Mouse (Mus musculus) liver, embryonic 13.5 days (tissue): ENCODE data around the gene Nsl1. TPM values are rescaled to one million over a fixed set of nuclear protein-coding genes. Genes with fewer than 3 reads are reported as not detected.

ENCODE experiments used
- ATAC-seq: fragments of 200-750 bp; cut with Nextera tagmentation; 2 replicates; pipeline ENCODE4 v1.8.0; 2017; ENCODE audit warnings: low read depth, mild to moderate bottlenecking, moderate number of reproducible peaks, moderate library complexity
- DNase-seq: peaks from one replicate; pipeline ENCODE4 v3.0.0; 2022
- H3K27ac ChIP-seq: fragments of 300-500 bp; sonication (generic); 2 replicates; pipeline ENCODE4 v1.5.1; 2015; ENCODE audit warnings: moderate library complexity, mild to moderate bottlenecking, inconsistent platforms
- H3K27me3 ChIP-seq: fragments of 300-500 bp; sonication (generic); 2 replicates; pipeline ENCODE4 v1.6.1; 2015; ENCODE audit warnings: mild to moderate bottlenecking, inconsistent platforms
- H3K36me3 ChIP-seq: fragments of 300-500 bp; sonication (generic); 2 replicates; pipeline ENCODE4 v1.6.1; 2015; ENCODE audit warnings: mild to moderate bottlenecking, inconsistent platforms
- H3K4me1 ChIP-seq: fragments of 300-500 bp; sonication (generic); replicated peaks from 2 replicates; pipeline ENCODE4 v1.6.1; 2015; ENCODE audit warnings: inconsistent platforms
- H3K4me2 ChIP-seq: fragments of 300-500 bp; sonication (generic); 2 replicates; pipeline ENCODE4 v1.6.1; 2015; ENCODE audit warnings: inconsistent platforms, mild to moderate bottlenecking, moderate library complexity
- H3K4me3 ChIP-seq: fragments of 300-500 bp; sonication (generic); replicated peaks from 2 replicates; pipeline ENCODE4 v1.5.1; 2015; ENCODE audit warnings: mild to moderate bottlenecking, inconsistent platforms
- H3K9ac ChIP-seq: fragments of 300-500 bp; sonication (generic); 2 replicates; pipeline ENCODE4 v1.6.1; 2015; ENCODE audit warnings: mild to moderate bottlenecking, inconsistent platforms
- H3K9me3 ChIP-seq: fragments of 300-500 bp; sonication (generic); replicated peaks from 2 replicates; pipeline ENCODE4 v1.6.1; 2016; ENCODE audit warnings: inconsistent platforms
- WGBS: fragments of 180-500 bp; shearing (Covaris S2); methylation state at CpG from one replicate; pipeline ENCODE4 v1.1.7; 2015; ENCODE audit not compliant: insufficient replicate concordance; 5-methylcytosine and 5-hydroxymethylcytosine counted together
- polyA plus RNA-seq: library from polyadenylated mRNA; unstranded; fragments of >200 nt; fragmentation: Nextera tagmentation; extraction: Ambion mirVana; gene quantifications from 2 replicates; pipeline ENCODE4 v1.2.1, GENCODE M21; 2015

The Nsl1 gene
- polyA plus RNA-seq, 1 experiment from 2014 or later, result 16.7 TPM

DNA sequence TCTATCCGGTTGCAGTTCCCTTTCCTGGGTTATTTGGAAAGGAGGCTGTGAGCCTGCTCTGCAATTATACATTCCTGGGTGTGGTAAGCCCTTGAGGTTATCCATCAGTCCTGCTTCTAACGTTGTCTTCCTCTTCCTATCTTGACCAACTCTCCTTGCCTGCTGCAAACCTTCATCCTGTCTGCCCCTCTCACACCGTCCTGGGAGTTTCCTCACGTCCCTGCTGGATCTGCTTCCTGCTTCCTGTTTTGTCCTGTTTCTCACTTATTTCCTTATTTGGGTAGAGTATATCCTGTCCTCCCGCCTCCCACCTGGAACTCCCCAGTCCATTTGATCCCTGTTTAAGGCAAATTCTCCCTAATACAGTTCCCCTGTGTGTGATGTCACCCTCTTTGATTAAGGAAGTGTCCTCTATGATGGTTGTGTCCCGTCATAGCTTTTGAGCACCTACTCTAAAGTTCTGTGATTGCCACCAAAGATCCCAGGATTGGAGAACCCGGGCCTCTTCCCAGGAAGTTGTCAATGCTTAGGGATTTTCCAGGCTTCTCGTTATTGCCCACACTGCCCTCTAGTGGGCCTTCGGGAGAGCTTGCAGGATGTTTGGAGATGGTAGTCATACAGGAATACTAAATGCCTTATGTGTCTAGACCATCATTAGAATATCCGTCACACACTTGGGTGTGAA, 12.5 kb downstream of the Nsl1 start:
- 61% methylated on average over 10 of the region's 10 CpGs for WGBS
- DNase-seq (no peak), ATAC-seq (0 out of 2 replicates have a peak, but pooled peaks have one; percentile 10)
- Histone ChIP-seq H3K9ac (no peak overlapping the region), H3K4me3 (no peak overlapping the region), H3K36me3 (peaks cover 99% of the 10 kb centered on the region), H3K4me1 (peaks cover 11% of the 10 kb centered on the region; the same call in 1 of the 2 replicates), H3K9me3 (no peaks in the 10 kb centered on the region), H3K27me3 (no peaks in the 10 kb centered on the region), H3K27ac (no peak overlapping the region), H3K4me2 (no peak overlapping the region)

DNA sequence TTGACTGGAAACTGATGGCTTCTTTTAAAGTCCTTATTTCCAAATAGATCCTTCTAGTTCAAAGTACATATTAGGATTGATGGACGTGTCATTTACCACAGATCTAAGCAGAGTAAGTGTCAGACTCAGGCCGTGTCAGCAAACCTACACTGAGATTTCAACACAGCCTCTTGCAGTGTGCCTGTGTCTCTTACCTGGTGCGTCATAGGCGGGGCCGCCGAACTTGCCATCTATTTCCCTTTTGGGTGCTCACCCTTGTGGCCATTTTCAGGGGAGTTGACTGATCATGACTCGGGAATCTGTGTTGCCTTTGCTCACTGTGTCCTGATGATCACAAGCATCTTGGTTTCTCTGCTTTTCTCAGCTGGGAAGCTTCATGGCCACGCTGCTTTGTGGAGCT, 20.4 kb downstream of the Nsl1 start:
- WGBS, result 82% methylated on average over 8 of the region's 8 CpGs
- Histone ChIP-seq H3K9ac (no peak overlapping the region), H3K27ac (no peak overlapping the region), H3K4me2 (no peak overlapping the region), H3K36me3 (peaks cover 81% of the 10 kb centered on the region), H3K9me3 (no peaks in the 10 kb centered on the region), H3K27me3 (no peaks in the 10 kb centered on the region), H3K4me3 (no peak overlapping the region), H3K4me1 (peaks cover 24% of the 10 kb centered on the region)
- ATAC-seq (0 out of 2 replicates have a peak, but pooled peaks have one; percentile 30), DNase-seq (no peak)

DNA sequence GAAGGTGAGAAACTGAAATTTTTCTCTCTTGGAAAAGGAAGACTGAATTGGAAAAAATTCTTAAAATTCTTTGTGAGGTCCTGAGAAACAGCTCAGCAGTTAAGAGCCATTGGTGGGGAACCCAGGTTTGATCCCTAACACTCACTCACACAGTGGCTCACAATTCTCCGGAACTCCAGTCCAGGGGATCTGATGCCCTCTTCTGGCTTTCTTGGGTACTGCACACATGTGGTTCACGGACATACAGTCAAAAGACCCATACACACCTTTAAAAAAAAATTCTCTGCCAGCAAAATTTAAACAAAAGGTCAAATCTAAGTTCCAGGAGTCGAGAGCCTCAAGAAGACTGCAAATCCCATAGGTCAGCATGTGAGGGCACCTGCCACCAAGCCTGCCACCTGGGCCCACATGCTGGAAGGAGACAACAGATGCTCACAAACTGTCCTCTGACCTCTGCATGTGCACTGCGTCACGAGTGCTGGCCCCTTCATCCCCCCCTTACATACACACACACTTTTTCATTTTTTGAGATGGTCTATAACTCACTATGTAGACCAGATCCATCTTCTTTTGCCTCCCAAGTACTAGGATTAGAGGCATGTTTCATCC, 22.2 kb downstream of the Nsl1 start:
- Histone ChIP-seq H3K4me2 (no peak overlapping the region), H3K27ac (no peak overlapping the region), H3K4me3 (no peak overlapping the region), H3K9ac (no peak overlapping the region), H3K9me3 (no peaks in the 10 kb centered on the region), H3K27me3 (no peaks in the 10 kb centered on the region), H3K4me1 (peaks cover 39% of the 10 kb centered on the region), H3K36me3 (peaks cover 62% of the 10 kb centered on the region)
- DNase-seq, result peak; percentile 34
- no peak for ATAC-seq
- WGBS, result 58% methylated on average over 5 of the region's 5 CpGs

DNA sequence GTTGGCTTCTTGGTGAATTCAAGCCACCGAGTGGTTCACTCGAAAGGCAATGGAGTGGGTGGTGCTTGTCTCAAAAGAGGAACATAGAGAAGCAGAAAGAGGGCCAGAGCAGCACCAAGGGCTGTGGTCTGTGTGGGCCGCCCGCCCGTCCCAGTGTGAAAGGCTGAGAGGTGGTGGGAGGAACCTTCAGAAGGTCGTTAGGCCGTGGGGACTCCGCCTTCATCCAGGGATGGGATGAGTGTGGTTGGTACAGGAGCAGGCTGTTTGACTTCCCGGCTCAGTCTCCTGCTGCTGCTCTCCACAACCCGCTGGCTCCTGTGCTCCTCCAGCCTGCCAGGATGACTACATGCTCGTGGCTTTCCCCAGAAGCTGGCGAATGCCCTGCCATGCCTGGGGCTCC, 22.8 kb downstream of the Nsl1 start:
- Histone ChIP-seq H3K9ac (no peak overlapping the region), H3K27me3 (no peaks in the 10 kb centered on the region), H3K4me1 (peaks cover 39% of the 10 kb centered on the region), H3K36me3 (peaks cover 57% of the 10 kb centered on the region), H3K4me3 (no peak overlapping the region), H3K4me2 (no peak overlapping the region), H3K9me3 (no peaks in the 10 kb centered on the region), H3K27ac (peak overlapping the region; percentile 13; the same call in 1 of the 2 replicates)
- no peak for ATAC-seq
- 47% methylated on average over 12 of the region's 12 CpGs for WGBS
- no peak for DNase-seq

DNA sequence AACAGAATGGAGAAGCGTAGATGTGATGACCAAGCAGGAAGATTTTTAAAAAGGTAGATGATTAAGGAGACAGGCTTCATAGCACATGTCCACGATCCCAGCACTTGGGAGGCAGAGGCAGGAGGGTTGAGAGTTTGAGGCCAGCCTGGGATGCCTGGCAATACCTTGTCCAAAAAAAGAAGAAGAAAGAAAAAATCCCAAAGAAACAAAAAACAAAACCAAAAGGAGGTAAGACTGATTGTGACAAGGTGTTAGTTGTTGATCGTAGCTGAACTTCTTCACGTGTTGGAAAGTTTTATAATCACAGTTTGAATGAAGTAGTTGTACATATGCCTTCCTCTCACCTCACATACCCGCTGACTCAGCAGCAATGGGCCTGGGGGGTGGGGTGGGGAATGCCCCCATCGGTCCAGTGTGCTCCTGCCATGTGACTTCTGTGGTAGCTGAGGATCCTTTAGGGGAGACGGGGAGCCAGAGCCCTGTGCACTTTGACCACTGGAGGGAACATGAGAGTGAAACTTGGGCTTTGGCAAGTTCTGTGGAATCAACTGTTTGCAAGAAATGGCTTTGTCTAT, 23.6 kb downstream of the Nsl1 start:
- H3K36me3 ChIP-seq, result peaks cover 51% of the 10 kb centered on the region
- no peak overlapping the region for H3K27ac ChIP-seq
- H3K27me3 ChIP-seq, result peaks cover 6% of the 10 kb centered on the region; the same call in 1 of the 2 replicates
- H3K4me2 ChIP-seq, result no peak overlapping the region
- peaks cover 39% of the 10 kb centered on the region for H3K4me1 ChIP-seq
- 72% methylated on average over 7 of the region's 7 CpGs for WGBS
- DNase-seq, result no peak
- no peak for ATAC-seq
- no peaks in the 10 kb centered on the region for H3K9me3 ChIP-seq
- no peak overlapping the region for H3K4me3 ChIP-seq
- H3K9ac ChIP-seq, result no peak overlapping the region

DNA sequence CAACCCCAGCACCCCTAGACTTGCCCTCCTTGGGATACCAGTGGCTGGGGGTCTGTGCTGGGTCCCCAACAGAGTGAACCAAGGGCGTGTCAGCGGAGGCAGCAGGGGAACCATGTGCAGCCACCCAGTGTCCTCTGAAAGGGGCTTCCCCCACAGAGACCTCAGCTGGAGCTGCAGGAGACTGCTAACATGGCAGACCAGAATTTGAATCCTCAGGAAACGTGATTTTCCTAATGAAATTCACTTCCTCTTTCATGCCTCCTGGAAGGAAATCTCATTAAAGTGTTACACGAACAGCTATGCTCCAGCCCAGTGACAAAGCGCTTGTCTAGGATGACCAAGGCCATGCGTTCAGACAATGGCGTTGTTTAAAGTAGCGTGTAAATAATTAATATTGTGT, 24.1 kb downstream of the Nsl1 start:
- 75% methylated on average over 8 of the region's 8 CpGs for WGBS

DNA sequence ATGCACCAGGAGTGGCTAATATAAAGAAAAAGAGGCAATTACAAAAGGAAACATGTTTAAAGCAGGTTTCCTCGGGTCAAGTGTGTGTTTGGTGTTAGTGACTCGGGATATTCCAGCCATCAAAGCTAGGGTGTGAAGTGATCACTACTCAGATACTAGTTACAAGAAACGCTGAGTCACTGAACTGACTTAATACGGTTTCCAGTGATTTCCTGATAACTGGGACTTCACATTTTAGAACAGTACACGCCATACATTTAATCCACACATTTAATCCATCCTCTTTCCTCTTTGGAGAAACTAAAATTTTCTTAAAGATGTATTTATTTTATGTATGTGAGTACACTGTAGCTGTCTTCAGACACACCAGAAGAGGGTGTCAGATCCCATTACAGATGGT, 25.1 kb downstream of the Nsl1 start:
- no peak for ATAC-seq
- Histone ChIP-seq H3K4me1 (peaks cover 44% of the 10 kb centered on the region), H3K27me3 (peaks cover 6% of the 10 kb centered on the region; the same call in 1 of the 2 replicates), H3K36me3 (peaks cover 35% of the 10 kb centered on the region), H3K9ac (0 out of 2 replicates have a peak overlapping the region, but pooled peaks have one; percentile 1), H3K4me2 (no peak overlapping the region), H3K9me3 (no peaks in the 10 kb centered on the region), H3K4me3 (no peak overlapping the region), H3K27ac (no peak overlapping the region)
- no peak for DNase-seq
- 28% methylated on average over 5 of the region's 5 CpGs for WGBS

More for the DNA sequence above, 24.1 kb downstream of the Nsl1 start:
- DNase-seq (no peak), ATAC-seq (no peak)
- Histone ChIP-seq H3K4me3 (no peak overlapping the region), H3K4me1 (peaks cover 40% of the 10 kb centered on the region), H3K27ac (no peak overlapping the region), H3K36me3 (peaks cover 45% of the 10 kb centered on the region), H3K9me3 (no peaks in the 10 kb centered on the region), H3K9ac (0 out of 2 replicates have a peak overlapping the region, but pooled peaks have one; percentile 13), H3K27me3 (peaks cover 6% of the 10 kb centered on the region; the same call in 1 of the 2 replicates), H3K4me2 (no peak overlapping the region)

DNA sequence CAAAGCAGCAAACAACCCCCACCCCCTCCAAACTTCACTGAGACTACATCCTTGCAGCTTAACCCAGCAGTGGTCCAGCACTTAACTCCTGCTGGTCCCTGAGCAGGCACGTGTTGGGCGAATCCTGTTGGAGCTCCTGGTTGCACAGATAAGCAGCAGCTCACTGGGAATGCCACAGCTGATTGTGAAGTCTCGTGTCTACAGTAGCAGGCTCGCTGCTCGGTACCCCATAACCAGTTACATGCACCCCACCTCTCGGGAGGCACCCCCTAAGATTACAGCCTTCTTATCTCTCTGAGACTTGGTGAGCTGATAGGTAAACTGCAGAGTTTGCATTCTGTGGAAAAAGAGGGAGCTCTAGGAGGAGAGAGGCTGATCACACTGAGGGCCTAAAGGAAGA, 26.5 kb downstream of the Nsl1 start:
- Histone ChIP-seq H3K4me2 (no peak overlapping the region), H3K27me3 (peaks cover 9% of the 10 kb centered on the region; the same call in 1 of the 2 replicates), H3K27ac (no peak overlapping the region), H3K4me3 (no peak overlapping the region), H3K4me1 (peaks cover 44% of the 10 kb centered on the region), H3K9ac (no peak overlapping the region), H3K36me3 (peaks cover 22% of the 10 kb centered on the region), H3K9me3 (no peaks in the 10 kb centered on the region)
- DNase-seq (no peak), ATAC-seq (no peak)
- 28% methylated on average over 6 of the region's 6 CpGs for WGBS

DNA sequence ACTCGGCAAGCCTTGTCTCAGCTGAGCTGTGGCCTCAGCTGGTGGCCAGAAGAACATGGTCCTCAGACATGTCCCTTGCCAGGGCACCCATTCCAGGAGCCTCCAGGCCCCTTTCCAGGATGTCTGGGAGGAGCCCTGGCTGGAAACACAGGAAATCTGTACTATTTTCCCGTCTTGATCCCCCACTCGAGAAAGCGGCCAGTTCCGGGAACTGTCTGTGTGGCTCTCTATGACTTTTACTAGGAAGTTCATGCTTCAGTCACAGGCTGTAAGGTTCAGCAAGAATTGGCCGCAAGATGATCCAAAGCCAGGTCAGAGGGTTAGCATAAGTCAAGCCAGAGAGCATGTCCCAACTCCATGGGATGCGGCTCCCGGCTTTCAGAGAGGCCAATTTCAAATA, 29.2 kb downstream of the Nsl1 start:
- 58% methylated on average over 8 of the region's 8 CpGs for WGBS
- H3K9ac ChIP-seq, result no peak overlapping the region
- no peak overlapping the region for H3K27ac ChIP-seq
- no peaks in the 10 kb centered on the region for H3K9me3 ChIP-seq
- no peak overlapping the region for H3K4me3 ChIP-seq
- ATAC-seq (no peak), DNase-seq (no peak)
- no peaks in the 10 kb centered on the region for H3K36me3 ChIP-seq
- no peak overlapping the region for H3K4me2 ChIP-seq
- H3K4me1 ChIP-seq, result peaks cover 34% of the 10 kb centered on the region
- peaks cover 30% of the 10 kb centered on the region for H3K27me3 ChIP-seq

DNA sequence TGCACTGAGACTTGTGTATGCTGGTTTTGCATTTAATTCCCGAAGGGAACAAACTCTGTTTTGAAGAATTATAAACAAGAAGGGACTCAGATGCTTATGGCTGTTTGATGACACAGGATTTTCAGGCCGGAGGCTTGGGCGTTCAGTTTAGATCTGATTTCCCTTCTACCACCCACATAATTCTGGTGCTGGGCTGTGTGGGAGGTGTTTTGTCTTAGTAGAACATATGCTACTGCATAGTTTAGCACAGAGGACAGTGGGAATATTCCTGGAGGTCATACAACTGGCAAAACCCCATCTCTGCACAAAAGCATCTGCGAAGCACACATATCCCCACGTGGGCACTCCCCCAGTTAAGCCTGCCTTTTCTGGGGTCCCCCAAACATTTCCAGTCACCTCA, 30.8 kb downstream of the Nsl1 start:
- no peak overlapping the region for H3K4me3 ChIP-seq
- no peak overlapping the region for H3K9ac ChIP-seq
- no peak for DNase-seq
- 52% methylated on average over 5 of the region's 5 CpGs for WGBS
- no peak for ATAC-seq
- H3K27me3 ChIP-seq, result peaks cover 45% of the 10 kb centered on the region
- H3K27ac ChIP-seq, result no peak overlapping the region
- no peaks in the 10 kb centered on the region for H3K9me3 ChIP-seq
- H3K36me3 ChIP-seq, result no peaks in the 10 kb centered on the region
- no peak overlapping the region for H3K4me2 ChIP-seq
- peaks cover 32% of the 10 kb centered on the region for H3K4me1 ChIP-seq

DNA sequence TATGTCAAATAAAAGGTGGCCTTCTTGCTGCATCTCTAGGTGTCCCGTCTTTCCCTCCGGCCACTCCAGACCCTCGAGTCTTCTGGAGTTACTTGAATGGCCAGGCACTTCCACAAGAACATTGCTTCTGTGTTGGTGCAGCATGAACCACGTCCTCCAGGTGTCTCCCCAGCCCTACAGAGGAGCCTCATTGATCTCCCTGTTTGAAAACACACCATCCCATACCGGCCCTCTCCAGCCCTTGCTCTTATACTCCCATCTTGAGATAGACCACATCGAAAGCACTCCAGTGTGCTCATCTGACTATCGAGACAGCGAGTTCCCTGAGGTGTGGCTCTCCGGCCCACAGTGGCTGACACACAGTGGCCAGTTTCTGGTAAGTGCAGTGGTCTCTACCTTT, 32.2 kb downstream of the Nsl1 start:
- no peak for DNase-seq
- no peak overlapping the region for H3K4me3 ChIP-seq
- no peak overlapping the region for H3K4me2 ChIP-seq
- H3K27ac ChIP-seq, result no peak overlapping the region
- H3K27me3 ChIP-seq, result peaks cover 60% of the 10 kb centered on the region
- 49% methylated on average over 9 of the region's 9 CpGs for WGBS
- no peak overlapping the region for H3K9ac ChIP-seq
- ATAC-seq, result no peak
- peaks cover 24% of the 10 kb centered on the region for H3K4me1 ChIP-seq
- no peaks in the 10 kb centered on the region for H3K9me3 ChIP-seq
- H3K36me3 ChIP-seq, result no peaks in the 10 kb centered on the region
